Mouse (Mus musculus): Measurements from ENCODE around the gene Tiam1. TPM values are rescaled to one million over a fixed set of nuclear protein-coding genes. Genes with fewer than 3 reads are reported as not detected.

Tiam1 gene
- polyA plus RNA-seq, 1 experiment from 2014 or later, result 24.1 TPM

DNA sequence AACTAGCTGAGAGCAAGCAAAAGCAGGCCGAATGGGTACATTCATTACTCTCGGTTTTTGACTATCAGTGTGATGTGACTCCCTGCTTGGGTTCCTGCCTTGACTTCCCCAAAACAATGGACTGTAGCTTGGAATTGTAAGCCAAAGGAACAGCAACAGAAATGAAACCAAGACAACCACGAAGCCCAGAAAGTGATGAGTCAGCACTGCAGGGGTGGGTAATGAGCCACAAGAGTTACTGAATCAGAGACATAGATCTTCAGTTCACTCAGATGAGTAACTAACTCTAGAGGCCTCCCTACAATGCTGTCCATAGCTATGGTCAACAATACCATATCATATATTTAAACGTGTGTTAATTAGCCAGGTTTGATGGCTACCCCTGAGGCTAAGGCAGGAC lies 259.7 kb downstream of the Tiam1 start:
- Histone ChIP-seq H3K4me1 (ENCODE audit: control insufficient read depth, insufficient read depth, low read length) (no peaks in the 10 kb centered on the region), H3K36me3 (ENCODE audit: control insufficient read depth, insufficient read depth, low read length) (no peaks in the 10 kb centered on the region; the same call in 1 of the 2 replicates), H3K27ac (ENCODE audit: low read length) (no peak overlapping the region), H3K4me2 (ENCODE audit: low read depth, low read length) (no peak overlapping the region), H3K27me3 (ENCODE audit: control insufficient read depth, insufficient read depth, low read length) (no peaks in the 10 kb centered on the region), H3K9ac (ENCODE audit: low read length) (no peak overlapping the region), H3K9me3 (replicated peaks; ENCODE audit: control insufficient read depth, low read length) (no peaks in the 10 kb centered on the region), H3K4me3 (replicated peaks; ENCODE audit: low read length) (no peak overlapping the region)
- WGBS, result 94% methylated on average over 4 of the region's 4 CpGs
- ATAC-seq (ENCODE audit: insufficient read depth, low FRiP score), result no peak

DNA sequence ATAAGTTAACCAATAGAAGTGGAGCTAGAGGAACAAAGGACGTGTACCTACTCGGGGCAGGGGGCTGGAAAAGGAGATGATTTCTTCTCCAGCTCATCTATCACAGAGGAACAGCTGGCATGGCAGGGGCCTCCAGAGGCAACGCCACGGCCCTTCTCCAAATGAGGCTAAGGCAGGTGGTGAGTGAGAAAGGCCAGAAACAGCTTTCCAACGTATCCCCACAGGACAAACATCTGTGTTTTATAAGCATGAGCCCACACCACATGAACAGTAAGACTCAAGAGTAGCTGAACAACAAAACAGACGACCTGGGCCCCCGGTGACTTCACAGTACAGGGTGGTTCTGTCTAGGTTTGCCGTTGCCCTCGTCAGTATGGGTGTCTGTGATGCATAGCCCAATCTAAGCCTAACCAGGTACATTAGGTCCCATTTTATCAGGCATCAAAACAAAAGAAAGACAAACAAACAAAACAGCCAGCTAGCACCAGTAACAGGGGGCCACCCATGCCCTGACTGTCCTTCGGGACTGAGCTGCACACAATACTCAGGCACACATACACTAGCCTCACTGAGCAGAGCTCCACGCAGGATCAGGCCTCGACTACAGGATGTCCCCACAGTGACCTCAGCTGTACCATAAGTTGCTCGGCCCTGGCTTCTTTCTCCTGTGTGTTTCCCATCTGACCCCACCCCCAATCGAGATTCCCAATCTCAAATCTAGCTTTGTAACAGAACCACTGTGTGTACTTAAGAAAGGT lies 260.9 kb downstream of the Tiam1 start:
- no peaks in the 10 kb centered on the region; the same call in 1 of the 2 replicates for H3K36me3 ChIP-seq (ENCODE audit: control insufficient read depth, insufficient read depth, low read length)
- H3K9ac ChIP-seq (ENCODE audit: low read length), result no peak overlapping the region
- no peaks in the 10 kb centered on the region for H3K27me3 ChIP-seq (ENCODE audit: control insufficient read depth, insufficient read depth, low read length)
- no peaks in the 10 kb centered on the region for H3K9me3 ChIP-seq (replicated peaks; ENCODE audit: control insufficient read depth, low read length)
- H3K4me2 ChIP-seq (ENCODE audit: low read depth, low read length), result no peak overlapping the region
- no peak overlapping the region for H3K27ac ChIP-seq (ENCODE audit: low read length)
- no peak overlapping the region for H3K4me3 ChIP-seq (replicated peaks; ENCODE audit: low read length)
- WGBS, result 53% methylated on average over 14 of the region's 14 CpGs
- no peak for ATAC-seq (ENCODE audit: insufficient read depth, low FRiP score)
- no peaks in the 10 kb centered on the region for H3K4me1 ChIP-seq (ENCODE audit: control insufficient read depth, insufficient read depth, low read length)

DNA sequence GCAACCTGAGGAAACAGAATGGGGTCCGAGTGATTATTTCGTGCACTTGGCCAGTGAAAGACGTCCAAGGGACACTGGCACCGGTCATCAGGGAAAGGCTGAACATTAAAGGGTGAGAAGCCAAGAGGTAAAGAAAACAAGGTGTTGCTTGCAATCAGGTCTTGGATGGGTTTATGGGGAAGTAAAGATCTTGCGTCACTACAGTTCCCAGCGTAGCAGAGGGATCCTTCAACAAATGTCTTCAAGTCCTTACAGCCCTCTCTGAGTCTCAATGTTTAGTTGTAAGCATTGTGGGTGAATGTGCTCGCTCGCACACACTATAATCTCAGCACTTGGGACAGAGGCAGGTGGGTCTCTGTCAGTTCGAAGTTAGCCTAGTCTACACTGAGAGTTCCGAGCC lies 266.4 kb downstream of the Tiam1 start:
- peaks cover 3% of the 10 kb centered on the region; the same call in 1 of the 2 replicates for H3K9me3 ChIP-seq (replicated peaks; ENCODE audit: control insufficient read depth, low read length)
- no peak overlapping the region for H3K27ac ChIP-seq (ENCODE audit: low read length)
- WGBS, result 96% methylated on average over 10 of the region's 10 CpGs
- ATAC-seq (ENCODE audit: insufficient read depth, low FRiP score), result no peak
- H3K27me3 ChIP-seq (ENCODE audit: control insufficient read depth, insufficient read depth, low read length), result no peaks in the 10 kb centered on the region
- no peak overlapping the region for H3K9ac ChIP-seq (ENCODE audit: low read length)
- H3K4me3 ChIP-seq (replicated peaks; ENCODE audit: low read length), result no peak overlapping the region
- no peak overlapping the region for H3K4me2 ChIP-seq (ENCODE audit: low read depth, low read length)
- peaks cover 3% of the 10 kb centered on the region; the same call in 1 of the 2 replicates for H3K36me3 ChIP-seq (ENCODE audit: control insufficient read depth, insufficient read depth, low read length)
- H3K4me1 ChIP-seq (ENCODE audit: control insufficient read depth, insufficient read depth, low read length), result peaks cover 11% of the 10 kb centered on the region; the same call in 1 of the 2 replicates

DNA sequence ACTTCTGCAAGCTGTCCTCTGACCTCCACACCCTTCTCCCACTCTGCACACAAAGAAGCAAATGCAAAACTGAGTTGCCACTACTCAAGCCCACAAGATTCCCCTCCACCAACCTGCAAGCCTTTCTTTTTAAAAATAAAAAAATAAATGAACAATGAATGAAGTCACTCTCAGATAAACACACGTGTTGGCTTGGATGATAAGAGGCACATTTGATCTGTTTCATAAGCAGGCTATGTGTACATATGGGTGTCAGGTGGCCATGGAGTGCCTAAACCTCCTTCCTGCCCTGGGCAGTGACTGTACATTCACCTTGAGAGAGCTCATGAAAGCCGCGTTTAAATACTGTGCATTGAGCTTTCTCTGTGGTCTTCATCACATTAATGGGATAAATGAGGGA lies 267.5 kb downstream of the Tiam1 start:
- H3K4me1 ChIP-seq (ENCODE audit: control insufficient read depth, insufficient read depth, low read length), result peaks cover 14% of the 10 kb centered on the region; the same call in 1 of the 2 replicates
- no peak overlapping the region for H3K9ac ChIP-seq (ENCODE audit: low read length)
- no peak overlapping the region for H3K27ac ChIP-seq (ENCODE audit: low read length)
- H3K9me3 ChIP-seq (replicated peaks; ENCODE audit: control insufficient read depth, low read length), result peaks cover 3% of the 10 kb centered on the region; the same call in 1 of the 2 replicates
- H3K27me3 ChIP-seq (ENCODE audit: control insufficient read depth, insufficient read depth, low read length), result no peaks in the 10 kb centered on the region
- peaks cover 3% of the 10 kb centered on the region; the same call in 1 of the 2 replicates for H3K36me3 ChIP-seq (ENCODE audit: control insufficient read depth, insufficient read depth, low read length)
- H3K4me2 ChIP-seq (ENCODE audit: low read depth, low read length), result no peak overlapping the region
- ATAC-seq (ENCODE audit: insufficient read depth, low FRiP score), result no peak
- H3K4me3 ChIP-seq (replicated peaks; ENCODE audit: low read length), result no peak overlapping the region
- WGBS, result 81% methylated on average over 3 of the region's 3 CpGs

DNA sequence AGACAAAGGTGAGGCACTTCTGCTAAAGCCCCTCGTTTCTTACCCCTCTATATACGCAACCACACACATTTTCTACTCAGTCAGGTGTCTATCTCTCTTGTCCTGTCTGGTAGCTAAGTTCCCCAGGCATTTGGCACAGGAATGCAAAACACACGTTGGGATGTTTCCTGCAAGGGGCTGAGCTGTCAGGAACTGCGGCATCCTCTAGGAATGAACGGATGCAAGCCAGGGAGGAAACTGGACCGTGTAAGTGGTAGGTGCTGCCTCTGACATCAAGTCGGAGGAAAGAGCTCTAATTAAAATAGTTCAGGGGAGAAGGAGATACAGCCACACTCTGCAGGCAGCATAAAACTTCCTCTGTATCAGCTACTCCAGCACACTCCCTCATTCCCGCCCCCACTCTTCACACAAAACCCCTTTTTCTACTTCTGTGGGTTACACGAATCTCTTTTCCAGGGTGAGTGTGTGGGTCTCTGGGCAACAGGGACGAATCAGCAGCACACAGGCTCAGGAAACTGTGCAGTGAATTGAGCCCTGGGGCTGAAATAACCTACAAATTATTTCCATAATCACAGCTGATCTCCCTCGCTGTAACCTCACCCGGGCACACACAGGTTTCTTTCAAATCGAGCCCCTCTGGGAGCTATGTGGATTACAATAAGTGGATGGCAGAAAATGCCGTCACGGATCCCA lies 269.4 kb downstream of the Tiam1 start:
- H3K36me3 ChIP-seq (ENCODE audit: control insufficient read depth, insufficient read depth, low read length), result peaks cover 6% of the 10 kb centered on the region; the same call in 1 of the 2 replicates
- 60% methylated on average over 15 of the region's 15 CpGs for WGBS
- H3K27ac ChIP-seq (ENCODE audit: low read length), result no peak overlapping the region
- no peak overlapping the region for H3K9ac ChIP-seq (ENCODE audit: low read length)
- no peak for ATAC-seq (ENCODE audit: insufficient read depth, low FRiP score)
- H3K27me3 ChIP-seq (ENCODE audit: control insufficient read depth, insufficient read depth, low read length), result no peaks in the 10 kb centered on the region
- no peak overlapping the region for H3K4me2 ChIP-seq (ENCODE audit: low read depth, low read length)
- peaks cover 3% of the 10 kb centered on the region; the same call in 1 of the 2 replicates for H3K9me3 ChIP-seq (replicated peaks; ENCODE audit: control insufficient read depth, low read length)
- H3K4me3 ChIP-seq (replicated peaks; ENCODE audit: low read length), result no peak overlapping the region
- H3K4me1 ChIP-seq (ENCODE audit: control insufficient read depth, insufficient read depth, low read length), result peaks cover 14% of the 10 kb centered on the region; the same call in 1 of the 2 replicates

DNA sequence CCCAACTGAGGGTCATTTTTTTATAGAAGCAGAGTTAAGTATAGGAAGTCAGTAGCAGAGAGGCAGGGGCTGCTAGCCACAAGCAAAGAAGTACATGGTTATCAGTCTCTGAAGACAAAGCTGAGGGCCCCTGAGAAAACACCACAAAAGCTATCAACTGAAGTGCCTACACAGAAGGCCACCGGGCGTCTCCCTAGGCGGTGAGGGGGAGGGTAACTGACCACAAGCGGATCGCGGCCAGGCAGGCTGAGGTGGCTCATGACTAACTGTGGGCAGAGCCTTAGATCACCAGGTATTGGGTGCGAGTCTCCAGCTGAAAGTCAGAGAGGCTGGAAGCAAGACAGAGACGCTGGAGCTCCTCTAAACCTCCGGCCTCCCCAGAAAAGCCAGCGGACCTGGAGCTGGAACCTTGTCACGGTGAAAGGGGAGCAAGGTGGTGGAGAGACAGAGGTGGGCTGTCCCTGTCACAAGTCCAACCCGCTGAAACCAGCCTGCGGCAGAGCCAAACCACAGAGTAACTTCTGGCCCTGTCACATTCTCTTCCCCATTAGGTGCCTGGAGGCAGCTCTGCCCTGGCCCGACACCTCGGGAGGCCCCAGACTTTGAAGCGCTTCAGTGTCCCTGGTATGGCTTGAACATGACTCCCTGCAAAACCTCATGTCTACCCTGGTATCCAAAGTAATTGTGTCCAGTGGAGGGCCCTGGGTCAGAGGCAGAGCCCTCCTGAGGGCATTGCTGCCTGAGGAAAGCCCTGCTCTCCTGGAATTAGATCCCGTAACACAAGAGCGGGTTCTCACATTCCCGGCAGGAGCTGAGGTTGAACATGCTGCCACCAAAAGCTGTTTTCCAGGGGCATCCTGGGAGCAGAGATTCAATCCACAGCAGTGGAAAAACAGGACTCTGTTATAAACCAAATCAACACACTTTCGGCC lies 271.3 kb downstream of the Tiam1 start:
- Histone ChIP-seq H3K9me3 (replicated peaks; ENCODE audit: control insufficient read depth, low read length) (peaks cover 3% of the 10 kb centered on the region; the same call in 1 of the 2 replicates), H3K4me1 (ENCODE audit: control insufficient read depth, insufficient read depth, low read length) (peaks cover 14% of the 10 kb centered on the region; the same call in 1 of the 2 replicates), H3K27ac (ENCODE audit: low read length) (peak overlapping the region; percentile 19; the same call in 1 of the 2 replicates), H3K27me3 (ENCODE audit: control insufficient read depth, insufficient read depth, low read length) (no peaks in the 10 kb centered on the region), H3K36me3 (ENCODE audit: control insufficient read depth, insufficient read depth, low read length) (peaks cover 9% of the 10 kb centered on the region), H3K9ac (ENCODE audit: low read length) (no peak overlapping the region), H3K4me3 (replicated peaks; ENCODE audit: low read length) (no peak overlapping the region), H3K4me2 (ENCODE audit: low read depth, low read length) (no peak overlapping the region)
- no peak for ATAC-seq (ENCODE audit: insufficient read depth, low FRiP score)
- WGBS, result 76% methylated on average over 20 of the region's 20 CpGs

DNA sequence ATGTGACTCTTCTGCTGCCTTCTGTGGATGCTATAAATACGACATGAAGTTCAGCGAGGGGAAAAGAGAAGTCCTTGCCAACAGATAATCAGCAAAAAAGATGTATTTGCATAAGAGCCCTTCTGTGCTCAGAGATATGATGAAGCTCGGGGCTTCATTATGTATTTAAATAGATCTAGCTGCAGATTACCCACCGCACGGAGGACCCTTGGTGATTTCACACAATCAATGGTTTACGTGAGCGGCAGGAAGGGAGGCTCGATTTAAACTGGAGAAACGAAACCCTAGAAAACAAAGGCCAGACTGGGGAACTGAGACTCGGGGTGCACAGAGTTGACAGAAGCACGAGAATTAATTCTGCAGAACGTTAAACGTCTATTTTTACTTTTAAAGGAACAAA lies 272.2 kb downstream of the Tiam1 start:
- Histone ChIP-seq H3K9me3 (replicated peaks; ENCODE audit: control insufficient read depth, low read length) (peaks cover 3% of the 10 kb centered on the region; the same call in 1 of the 2 replicates), H3K36me3 (ENCODE audit: control insufficient read depth, insufficient read depth, low read length) (peaks cover 12% of the 10 kb centered on the region), H3K4me3 (replicated peaks; ENCODE audit: low read length) (no peak overlapping the region), H3K4me1 (ENCODE audit: control insufficient read depth, insufficient read depth, low read length) (peaks cover 14% of the 10 kb centered on the region; the same call in 1 of the 2 replicates), H3K4me2 (ENCODE audit: low read depth, low read length) (no peak overlapping the region), H3K27ac (ENCODE audit: low read length) (no peak overlapping the region), H3K9ac (ENCODE audit: low read length) (no peak overlapping the region), H3K27me3 (ENCODE audit: control insufficient read depth, insufficient read depth, low read length) (no peaks in the 10 kb centered on the region)
- WGBS, result 63% methylated on average over 13 of the region's 13 CpGs
- ATAC-seq (ENCODE audit: insufficient read depth, low FRiP score), result no peak

DNA sequence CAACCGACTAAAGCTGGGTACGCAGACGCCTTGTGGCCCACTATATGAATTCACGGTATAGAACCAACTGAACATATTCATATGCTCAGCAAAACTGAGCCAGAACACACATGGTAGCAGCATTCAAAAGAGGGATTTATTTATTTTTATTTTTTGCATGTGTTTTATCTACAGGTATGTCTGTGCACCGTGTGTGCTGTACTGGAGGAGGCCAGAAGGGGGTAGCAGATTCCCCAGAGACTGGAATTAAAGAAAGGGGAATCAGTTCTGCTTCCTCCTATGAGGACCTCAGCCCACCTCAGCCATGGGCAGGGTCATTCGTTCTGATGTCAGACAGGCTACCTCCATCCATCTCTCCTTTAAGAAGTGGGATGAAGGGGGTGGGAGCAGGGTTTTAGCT lies 273.5 kb downstream of the Tiam1 start:
- H3K27ac ChIP-seq (ENCODE audit: low read length), result no peak overlapping the region
- peaks cover 9% of the 10 kb centered on the region for H3K36me3 ChIP-seq (ENCODE audit: control insufficient read depth, insufficient read depth, low read length)
- no peaks in the 10 kb centered on the region for H3K27me3 ChIP-seq (ENCODE audit: control insufficient read depth, insufficient read depth, low read length)
- no peaks in the 10 kb centered on the region for H3K9me3 ChIP-seq (replicated peaks; ENCODE audit: control insufficient read depth, low read length)
- no peak overlapping the region for H3K4me3 ChIP-seq (replicated peaks; ENCODE audit: low read length)
- no peak overlapping the region for H3K9ac ChIP-seq (ENCODE audit: low read length)
- no peak for ATAC-seq (ENCODE audit: insufficient read depth, low FRiP score)
- H3K4me1 ChIP-seq (ENCODE audit: control insufficient read depth, insufficient read depth, low read length), result peaks cover 14% of the 10 kb centered on the region; the same call in 1 of the 2 replicates
- H3K4me2 ChIP-seq (ENCODE audit: low read depth, low read length), result no peak overlapping the region
- 83% methylated on average over 6 of the region's 6 CpGs for WGBS

Measured in stomach, embryonic 16.5 days (tissue).